Mouse (Mus musculus) midbrain, postnatal 0 days (tissue): ENCODE data around the gene Atp5mpl. TPM values are rescaled to one million over a fixed set of nuclear protein-coding genes. Genes with fewer than 3 reads are reported as not detected.
A peak's percentile ranks its signal among the peaks of the same experiment; 100 is the strongest.

Experiments
- ATAC-seq: fragments of 200-750 bp; cut with Nextera tagmentation; 2 replicates; pipeline ENCODE4 v1.8.0; 2017; ENCODE audit warnings: moderate number of reproducible peaks, mild to moderate bottlenecking, moderate TSS enrichment, moderate library complexity; ENCODE audit not compliant: low FRiP score
- DNase-seq: peaks from one replicate; pipeline ENCODE4 v3.0.0-alpha.2; 2015; ENCODE audit warnings: low spot score
- H3K27ac ChIP-seq: fragments of 300-500 bp; sonication (generic); 2 replicates; pipeline ENCODE4 v1.5.1; 2014; ENCODE audit warnings: low read depth, mild to moderate bottlenecking, low read length, mixed read lengths
- H3K27me3 ChIP-seq: fragments of 300-500 bp; sonication (generic); 2 replicates; pipeline ENCODE4 v1.6.1; 2014; ENCODE audit warnings: low read length, control low read depth, mixed read lengths; ENCODE audit not compliant: insufficient read depth
- H3K36me3 ChIP-seq: fragments of 300-500 bp; sonication (generic); 2 replicates; pipeline ENCODE4 v1.6.1; 2014; ENCODE audit warnings: low read length, control low read depth, mixed read lengths; ENCODE audit not compliant: insufficient read depth
- H3K4me1 ChIP-seq: fragments of 300-500 bp; sonication (generic); 2 replicates; pipeline ENCODE4 v1.6.1; 2014; ENCODE audit warnings: mild to moderate bottlenecking, control low read depth, antibody characterized with exemption, low read length, mixed read lengths; ENCODE audit not compliant: insufficient read depth
- H3K4me2 ChIP-seq: fragments of 300-500 bp; sonication (generic); 2 replicates; pipeline ENCODE4 v1.6.1; 2014; ENCODE audit warnings: low read depth, mild to moderate bottlenecking, low read length, mixed read lengths; ENCODE audit not compliant: poor library complexity, severe bottlenecking
- H3K4me3 ChIP-seq: fragments of 300-500 bp; sonication (generic); 2 replicates; pipeline ENCODE4 v1.5.1; 2014; ENCODE audit warnings: low read depth, mild to moderate bottlenecking, low read length, moderate library complexity
- H3K9ac ChIP-seq: fragments of 300-500 bp; sonication (generic); replicated peaks from 2 replicates; pipeline ENCODE4 v1.6.1; 2014; ENCODE audit warnings: mild to moderate bottlenecking, low read length, moderate library complexity, mixed read lengths; ENCODE audit not compliant: poor library complexity, severe bottlenecking
- H3K9me3 ChIP-seq: fragments of 300-500 bp; sonication (generic); 2 replicates; pipeline ENCODE4 v1.6.1; 2016; ENCODE audit warnings: low read length, control low read depth
- CTCF ChIP-seq: IDR thresholded peaks from 2 replicates; pipeline ENCODE4 v1.5.1; 2016; ENCODE audit warnings: antibody characterized with exemption, mild to moderate bottlenecking
- WGBS: fragments of 180-500 bp; shearing (Covaris S2); extraction: QIAGEN DNeasy Blood & Tissue Kit; methylation state at CpG from one replicate; pipeline ENCODE4 v1.1.7; 2014; 5-methylcytosine and 5-hydroxymethylcytosine counted together
- polyA plus RNA-seq: library from polyadenylated mRNA; unstranded; fragments of >200 nt; fragmentation: Nextera tagmentation; extraction: Ambion mirVana; gene quantifications from 2 replicates; pipeline ENCODE4 v1.2.1, GENCODE M21; 2015
- total RNA-seq: library from RNA; depleted of rRNA; stranded (reverse); fragments of >200 nt; gene quantifications from 2 replicates; pipeline ENCODE4 v1.2.3, GENCODE M21; 2014

Atp5mpl gene
- total and polyA plus RNA-seq, 2 experiments from 2014 or later: 371 to 836 TPM

GRCm38 (mm10) chr12:111978274-111978673 is 11.5 kb upstream of the Atp5mpl start:
- H3K4me1 ChIP-seq: no peaks in the 10 kb centered on the region
- H3K4me3 ChIP-seq: no peak overlapping the region
- no peaks in the 10 kb centered on the region for H3K9me3 ChIP-seq
- H3K9ac ChIP-seq: no peak overlapping the region
- DNase-seq: no peak
- H3K4me2 ChIP-seq: no peak overlapping the region
- no peaks in the 10 kb centered on the region for H3K27me3 ChIP-seq
- WGBS: 81% methylated on average over 6 of the region's 6 CpGs
- no peak for ATAC-seq
- TF ChIP-seq CTCF: no peak
- H3K36me3 ChIP-seq: no peaks in the 10 kb centered on the region
- no peak overlapping the region for H3K27ac ChIP-seq

GRCm38 (mm10) chr12:111977138-111977537 is 10.4 kb upstream of the Atp5mpl start:
- no peaks in the 10 kb centered on the region for H3K9me3 ChIP-seq
- no peaks in the 10 kb centered on the region for H3K36me3 ChIP-seq
- H3K27ac ChIP-seq: no peak overlapping the region
- H3K27me3 ChIP-seq: no peaks in the 10 kb centered on the region
- DNase-seq (peak; percentile 65), ATAC-seq (no peak)
- H3K4me1 ChIP-seq: no peaks in the 10 kb centered on the region
- no peak overlapping the region for H3K4me3 ChIP-seq
- WGBS: 46% methylated on average over 6 of the region's 6 CpGs
- no peak overlapping the region for H3K4me2 ChIP-seq
- H3K9ac ChIP-seq: no peak overlapping the region
- TF ChIP-seq CTCF: no peak

GRCm38 (mm10) chr12:111974578-111974977 is 7.8 kb upstream of the Atp5mpl start:
- H3K4me3 ChIP-seq: no peak overlapping the region
- H3K36me3 ChIP-seq: no peaks in the 10 kb centered on the region
- H3K4me2 ChIP-seq: no peak overlapping the region
- no peak overlapping the region for H3K27ac ChIP-seq
- ATAC-seq: no peak
- no peak for DNase-seq
- no peaks in the 10 kb centered on the region for H3K27me3 ChIP-seq
- 84% methylated on average over 6 of the region's 6 CpGs for WGBS
- no peak for TF ChIP-seq CTCF
- H3K9ac ChIP-seq: no peak overlapping the region
- H3K4me1 ChIP-seq: no peaks in the 10 kb centered on the region
- H3K9me3 ChIP-seq: no peaks in the 10 kb centered on the region

- 89% methylated on average over 10 of the region's 10 CpGs for WGBS
- Histone ChIP-seq H3K27ac (no peak overlapping the region), H3K9ac (no peak overlapping the region), H3K4me1 (no peaks in the 10 kb centered on the region), H3K9me3 (no peaks in the 10 kb centered on the region), H3K4me3 (no peak overlapping the region), H3K36me3 (no peaks in the 10 kb centered on the region), H3K27me3 (no peaks in the 10 kb centered on the region), H3K4me2 (no peak overlapping the region)
- ATAC-seq: no peak
- no peak for DNase-seq
- TF ChIP-seq CTCF: no peak
These were observed 5.7 kb upstream of the Atp5mpl start for GRCm38 (mm10) chr12:111972504-111972903.

DNA sequence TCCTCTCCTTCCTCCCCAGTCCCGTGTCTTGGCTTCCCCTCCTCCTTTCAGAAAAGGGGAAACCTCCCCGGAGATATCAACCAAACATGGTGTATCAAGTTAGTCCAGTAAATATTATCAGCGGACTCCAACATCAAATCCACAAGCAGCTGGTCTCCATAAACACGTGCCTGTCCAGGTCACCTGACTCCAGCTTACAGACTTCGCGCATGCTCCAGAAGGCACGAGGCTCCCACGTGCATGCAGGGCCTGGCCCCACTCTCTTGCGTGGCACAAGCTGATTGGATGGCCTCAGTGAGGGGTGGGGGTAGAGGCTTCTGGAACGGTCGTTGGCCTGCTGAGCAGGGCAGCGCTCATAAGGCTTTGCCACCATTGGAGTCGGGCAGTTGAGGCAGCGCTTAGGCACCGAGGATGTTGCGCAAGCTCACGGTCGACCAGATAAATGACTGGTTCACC is 4.5 kb upstream of the Atp5mpl start, which contains the start of gene Tdrd9:
Tdrd9 (plus strand) TSS at position 329 of the 456 bp plus-strand sequence.
- Histone ChIP-seq H3K4me3 (no peak within 1 kb of the TSS), H3K27ac (no peak within 1 kb of the TSS), H3K9me3 (no peaks in the 10 kb centered on the region), H3K36me3 (no peaks in the 10 kb centered on the region), H3K27me3 (no peaks in the 10 kb centered on the region), H3K4me1 (no peaks in the 10 kb centered on the region), H3K4me2 (no peak within 1 kb of the TSS), H3K9ac (no peak within 1 kb of the TSS)
- WGBS: 88% methylated on average over 18 of the region's 18 CpGs
- TF ChIP-seq CTCF: no peak
- DNase-seq (no peak), ATAC-seq (no peak)

GRCm38 (mm10) chr12:111970085-111970484 is 3.3 kb upstream of the Atp5mpl start:
- no peak overlapping the region for H3K4me3 ChIP-seq
- H3K27ac ChIP-seq: no peak overlapping the region
- no peaks in the 10 kb centered on the region for H3K27me3 ChIP-seq
- ATAC-seq (no peak), DNase-seq (no peak)
- peaks cover 8% of the 10 kb centered on the region; the same call in 1 of the 2 replicates for H3K4me1 ChIP-seq
- H3K9ac ChIP-seq: no peak overlapping the region
- no peak overlapping the region for H3K4me2 ChIP-seq
- TF ChIP-seq CTCF: no peak
- H3K36me3 ChIP-seq: no peaks in the 10 kb centered on the region
- H3K9me3 ChIP-seq: no peaks in the 10 kb centered on the region
- WGBS: 79% methylated on average over 4 of the region's 4 CpGs
